Mouse (Mus musculus) CH12.LX (cell line): ENCODE measurements around the gene Dcaf4. TPM values are rescaled to one million over a fixed set of nuclear protein-coding genes. Genes with fewer than 3 reads are reported as not detected.

Source experiments
- DNase-seq: peaks from one replicate; pipeline ENCODE4 v3.0.0-alpha.2; 2013; ENCODE audit errors: extremely low read depth
- H3K27ac ChIP-seq: 2 replicates; pipeline ENCODE4 v1.5.1; 2012; ENCODE audit warnings: low read depth, mild to moderate bottlenecking, control low read depth, moderate library complexity; ENCODE audit not compliant: insufficient read depth
- H3K27me3 ChIP-seq: replicated peaks from 2 replicates; pipeline ENCODE3; 2012; ENCODE audit warnings: inconsistent platforms
- H3K36me3 ChIP-seq, 2 experiments: replicated peaks in 1 of 2; 2 replicates each; pipeline versions ENCODE3 to v1.6.1; 2012; ENCODE audit warnings: inconsistent platforms in 1 of 2, low read length in 1 of 2, mild to moderate bottlenecking in 1 of 2, mixed read lengths in 1 of 2, moderate library complexity in 1 of 2; ENCODE audit not compliant: control insufficient read depth in 1 of 2, insufficient read depth in 1 of 2
- H3K4me1 ChIP-seq, 2 experiments: 2 replicates each; pipeline ENCODE4 v1.6.1; 2012; ENCODE audit warnings: inconsistent platforms in 1 of 2, moderate library complexity in 1 of 2; ENCODE audit not compliant: insufficient read depth in 2 of 2, control insufficient read depth in 1 of 2
- H3K4me2 ChIP-seq: 2 replicates; pipeline ENCODE4 v1.6.1; 2012; ENCODE audit warnings: low read depth, mild to moderate bottlenecking, control low read depth; ENCODE audit not compliant: poor library complexity, insufficient read depth, severe bottlenecking
- H3K4me3 ChIP-seq, 3 experiments: fragments of 150-350 bp in 1 of 3; sonication (generic) in 1 of 3; replicated peaks in 1 of 3; 2 replicates each; pipeline versions ENCODE3 to v1.5.1; 2011 to 2012; ENCODE audit warnings: low read depth in 2 of 3, low read length in 2 of 3, mild to moderate bottlenecking in 2 of 3, moderate library complexity in 2 of 3, control low read depth in 1 of 3, improper control_type of control experiment in 1 of 3, inconsistent platforms in 1 of 3, mixed read lengths in 1 of 3; ENCODE audit not compliant: poor library complexity in 1 of 3
- H3K79me2 ChIP-seq: replicated peaks from 2 replicates; pipeline ENCODE4 v1.6.1; 2012; ENCODE audit warnings: mild to moderate bottlenecking, moderate library complexity; ENCODE audit not compliant: control insufficient read depth, poor library complexity, insufficient read depth, severe bottlenecking; ENCODE audit errors: extremely low read depth
- H3K9ac ChIP-seq: 2 replicates; pipeline ENCODE4 v1.6.1; 2012; ENCODE audit warnings: low read depth, mild to moderate bottlenecking, control low read depth, moderate library complexity; ENCODE audit not compliant: insufficient read depth
- H3K9me3 ChIP-seq: replicated peaks from 2 replicates; pipeline ENCODE3; 2012; ENCODE audit warnings: low read length, inconsistent platforms, mixed read lengths
- BHLHE40 ChIP-seq: IDR thresholded peaks from 2 replicates; pipeline ENCODE4 v1.6.1; 2011; ENCODE audit warnings: mild to moderate bottlenecking, low read depth, low read length, improper control_type of control experiment
- CHD1 ChIP-seq: IDR thresholded peaks from 2 replicates; pipeline ENCODE4 v1.6.1; 2012; ENCODE audit warnings: low read depth, low read length, improper control_type of control experiment, inconsistent platforms
- CHD2 ChIP-seq: IDR thresholded peaks from 2 replicates; pipeline ENCODE4 v1.6.1; 2011; ENCODE audit warnings: low read length, improper control_type of control experiment
- CTCF ChIP-seq, 2 experiments: IDR thresholded peaks in 1 of 2; conservative IDR thresholded peaks in 1 of 2; 2 replicates each; pipeline ENCODE4 v1.5.1; 2011 to 2012; ENCODE audit warnings: low read depth in 2 of 2, low read length in 2 of 2, improper control_type of control experiment in 1 of 2, inconsistent platforms in 1 of 2, mild to moderate bottlenecking in 1 of 2, moderate library complexity in 1 of 2
- ELF1 ChIP-seq: IDR thresholded peaks from 2 replicates; pipeline ENCODE4 v1.6.1; 2014; ENCODE audit warnings: low read depth, mild to moderate bottlenecking, inconsistent platforms, low read length, improper control_type of control experiment
- EP300 ChIP-seq: IDR thresholded peaks from 2 replicates; pipeline ENCODE4 v1.6.1; 2011; ENCODE audit warnings: low read length, improper control_type of control experiment
- IRF4 ChIP-seq: IDR thresholded peaks from 2 replicates; pipeline ENCODE4 v1.6.1; 2014; ENCODE audit warnings: low read depth, mild to moderate bottlenecking, inconsistent platforms, low read length, improper control_type of control experiment
- JUND ChIP-seq: conservative IDR thresholded peaks from 2 replicates; pipeline ENCODE4 v1.6.1; 2011; ENCODE audit warnings: low read depth, low read length, improper control_type of control experiment
- KAT2A ChIP-seq: IDR thresholded peaks from 2 replicates; pipeline ENCODE4 v1.6.1; 2012; ENCODE audit warnings: low read length, improper control_type of control experiment, inconsistent platforms; ENCODE audit not compliant: insufficient replicate concordance
- MAX ChIP-seq: IDR thresholded peaks from 2 replicates; pipeline ENCODE4 v1.6.1; 2011; ENCODE audit warnings: low read length, improper control_type of control experiment
- MEF2A ChIP-seq: IDR thresholded peaks from 2 replicates; pipeline ENCODE4 v1.6.1; 2014; ENCODE audit warnings: low read depth, mild to moderate bottlenecking, inconsistent platforms, low read length, improper control_type of control experiment, borderline replicate concordance
- MYC ChIP-seq: IDR thresholded peaks from 2 replicates; pipeline ENCODE4 v1.6.1; 2011; ENCODE audit warnings: low read depth, mild to moderate bottlenecking, improper control_type of control experiment, low read length
- NELFE ChIP-seq: IDR thresholded peaks from 2 replicates; pipeline ENCODE4 v1.6.1; 2011; ENCODE audit warnings: low read depth, low read length, improper control_type of control experiment
- NRF1 ChIP-seq: IDR thresholded peaks from 2 replicates; pipeline ENCODE4 v1.6.1; 2014; ENCODE audit warnings: low read depth, mild to moderate bottlenecking, inconsistent platforms, low read length, improper control_type of control experiment, moderate library complexity
- PAX5 ChIP-seq: IDR thresholded peaks from 2 replicates; pipeline ENCODE4 v1.6.1; 2012; ENCODE audit warnings: low read length, inconsistent platforms, mixed read lengths
- POLR2AphosphoS2 ChIP-seq: IDR thresholded peaks from 2 replicates; pipeline ENCODE4 v1.6.1; 2011; ENCODE audit warnings: low read depth, low read length, improper control_type of control experiment
- RAD21 ChIP-seq: IDR thresholded peaks from 2 replicates; pipeline ENCODE4 v1.6.1; 2011; ENCODE audit warnings: low read depth, mild to moderate bottlenecking, low read length, improper control_type of control experiment, moderate library complexity
- RCOR1 ChIP-seq: conservative IDR thresholded peaks from 2 replicates; pipeline ENCODE4 v1.6.1; 2012; ENCODE audit warnings: low read depth, mild to moderate bottlenecking, inconsistent platforms, low read length, improper control_type of control experiment
- SIN3A ChIP-seq: IDR thresholded peaks from 2 replicates; pipeline ENCODE4 v1.6.1; 2012; ENCODE audit warnings: low read length, improper control_type of control experiment, inconsistent platforms
- SMC3 ChIP-seq: IDR thresholded peaks from 2 replicates; pipeline ENCODE4 v1.6.1; 2011; ENCODE audit warnings: low read depth, low read length, improper control_type of control experiment
- USF2 ChIP-seq: conservative IDR thresholded peaks from 2 replicates; pipeline ENCODE4 v1.6.1; 2011; ENCODE audit warnings: low read depth, low read length, improper control_type of control experiment
- ZC3H11A ChIP-seq: IDR thresholded peaks from 2 replicates; pipeline ENCODE4 v1.6.1; 2012; ENCODE audit warnings: low read depth, mild to moderate bottlenecking, inconsistent platforms, low read length, improper control_type of control experiment
- ZKSCAN1 ChIP-seq: IDR thresholded peaks from 2 replicates; pipeline ENCODE4 v1.6.1; 2012; ENCODE audit warnings: low read depth, inconsistent platforms, low read length, improper control_type of control experiment, borderline replicate concordance
- dilution Hi-C: fragments of 300-500 bp; cut with MboI; formaldehyde crosslinking; loops from 2 replicates; pipeline ENCODE4 v1.14.3; 2020; ENCODE audit warnings: low sequenced_read_pairs; ENCODE audit not compliant: extremely low pct_unique_long_range_greater_than_20kb, extremely low pct_ligation_motif_present
- in situ Hi-C: fragments of 300-500 bp; cut with MboI; formaldehyde crosslinking; loops from 3 replicates; pipeline ENCODE4 v1.14.3; 2019; ENCODE audit warnings: low sequenced_read_pairs, low pct_ligation_motif_present, low pct_unique_long_range_greater_than_20kb, mixed read lengths
- polyA plus RNA-seq: library from polyadenylated mRNA; unstranded; fragments of >175 nt; gene quantifications from 2 replicates; pipeline ENCODE4 v1.2.1, GENCODE M21; 2012; ENCODE audit warnings: low read depth; ENCODE audit not compliant: insufficient read length
- total RNA-seq, 2 experiments: library from RNA; depleted of rRNA; stranded (reverse); fragments of 300-350 nt in 1 of 2; fragments of >200 nt in 1 of 2; gene quantifications; 2 replicates each; pipeline ENCODE4 v1.2.3; 2012 to 2014

Gene Dcaf4
- total and polyA plus RNA-seq, 3 experiments = 17.3 to 23.6 (median 22.0) TPM

DNA sequence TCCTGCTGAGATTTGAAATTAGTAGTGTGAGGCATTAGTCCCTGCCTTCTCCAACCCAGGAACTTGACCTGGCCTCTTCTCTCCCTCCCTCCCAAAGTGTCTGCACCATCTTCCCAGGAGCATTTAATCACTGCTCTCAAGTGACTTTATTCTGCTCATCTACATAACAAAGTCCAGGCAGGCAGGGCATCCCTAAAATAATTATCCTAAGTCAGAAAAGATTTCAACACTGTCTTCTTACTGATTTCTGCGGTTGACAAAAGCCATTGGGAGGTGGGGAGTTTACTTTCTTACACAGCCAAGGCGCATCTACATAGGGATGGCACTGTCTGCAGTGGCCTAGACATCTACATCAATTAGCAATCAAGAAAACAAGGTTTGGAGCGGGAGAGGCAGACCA lies 49.6 kb downstream of the Dcaf4 start:
- Histone ChIP-seq H3K4me3 (no peak overlapping the region), H3K27me3 (no peaks in the 10 kb centered on the region), H3K36me3 (peaks cover 27 to 72% of the 10 kb centered on the region in 2 experiments)
- TF ChIP-seq CTCF (conservative IDR thresholded peaks at IDR 0.05 in 1 of 2, IDR thresholded peaks at IDR 0.05 in 1 of 2; ENCODE audit: low read depth in 2 of 2, low read length in 2 of 2) (no peak), NRF1 (no peak), SIN3A (no peak), USF2 (no peak), SMC3 (no peak), IRF4 (no peak), RAD21 (no peak), ZKSCAN1 (no peak), ELF1 (no peak), CHD2 (no peak), PAX5 (no peak), POLR2AphosphoS2 (no peak), KAT2A (no peak), CHD1 (no peak), ZC3H11A (no peak)
- TF ChIP-seq, all 38 proteins: peak for 0
- dilution Hi-C loops (no loop called here), in situ Hi-C loops (no loop called here)
- Histone ChIP-seq H3K9ac (no peak overlapping the region), H3K4me1 (no peaks in the 10 kb centered on the region), H3K4me2 (no peak overlapping the region), H3K27ac (no peak overlapping the region), H3K9me3 (no peaks in the 10 kb centered on the region), H3K79me2 (no peaks in the 10 kb centered on the region)
- DNase-seq = no peak

DNA sequence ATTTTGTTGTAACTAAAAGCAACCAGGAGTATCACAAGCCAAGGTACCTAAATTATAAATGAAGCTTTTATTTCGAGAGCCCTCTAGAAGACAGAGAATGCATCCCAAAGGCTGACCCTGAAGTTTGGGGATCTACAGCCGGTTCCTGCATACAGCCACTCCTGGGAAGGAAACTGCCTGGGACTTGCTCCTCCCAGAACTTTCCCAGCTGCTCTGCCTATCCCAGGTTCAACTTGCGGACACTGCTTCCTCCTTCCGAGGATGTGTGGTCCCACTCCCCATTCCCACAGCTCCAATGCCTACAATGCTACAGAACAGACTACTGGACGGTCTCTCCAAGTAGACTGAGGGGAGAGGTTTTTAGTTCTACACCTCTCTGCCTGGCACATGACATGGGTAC lies 52.5 kb downstream of the Dcaf4 start:
- Histone ChIP-seq H3K27me3 (no peaks in the 10 kb centered on the region), H3K9ac (no peak overlapping the region), H3K4me2 (no peak overlapping the region), H3K4me3 (no peak overlapping the region), H3K9me3 (no peaks in the 10 kb centered on the region), H3K36me3 (peaks cover 21 to 63% of the 10 kb centered on the region in 2 experiments), H3K4me1 (no peaks in the 10 kb centered on the region), H3K27ac (no peak overlapping the region), H3K79me2 (no peaks in the 10 kb centered on the region)
- TF ChIP-seq POLR2AphosphoS2 = no peak
- TF ChIP-seq RCOR1 = no peak
- no peak for TF ChIP-seq MAX
- TF ChIP-seq KAT2A = no peak
- TF ChIP-seq MYC = no peak
- TF ChIP-seq IRF4 = no peak
- no peak for TF ChIP-seq EP300
- TF ChIP-seq JUND = no peak
- TF ChIP-seq PAX5 = no peak
- no peak for TF ChIP-seq BHLHE40
- no peak for TF ChIP-seq SIN3A
- TF ChIP-seq NELFE = no peak
- TF ChIP-seq MEF2A = no peak
- in situ Hi-C loops = no loop called here
- no peak for DNase-seq
- dilution Hi-C loops = no loop called here
